Mouse (Mus musculus) midbrain, embryonic 14.5 days (tissue): Measurements from ENCODE around the gene Grxcr1. TPM values are rescaled to one million over a fixed set of nuclear protein-coding genes. Genes with fewer than 3 reads are reported as not detected.

Experiments
- ATAC-seq: fragments of 200-750 bp; cut with Nextera tagmentation; 2 replicates; pipeline ENCODE4 v1.8.0; 2017; ENCODE audit warnings: moderate number of reproducible peaks, moderate library complexity; ENCODE audit not compliant: low FRiP score, low TSS enrichment
- DNase-seq: peaks from one replicate; pipeline ENCODE4 v3.0.0-alpha.2; 2015
- H3K27ac ChIP-seq: fragments of 300-500 bp; sonication (generic); replicated peaks from 2 replicates; pipeline ENCODE4 v1.5.1; 2014; ENCODE audit warnings: mild to moderate bottlenecking, low read depth, low read length, moderate library complexity
- H3K27me3 ChIP-seq: fragments of 300-500 bp; sonication (generic); 2 replicates; pipeline ENCODE4 v1.6.1; 2014; ENCODE audit warnings: low read length, control low read depth, mixed read lengths; ENCODE audit not compliant: control insufficient read depth, insufficient read depth
- H3K36me3 ChIP-seq: fragments of 300-500 bp; sonication (generic); 2 replicates; pipeline ENCODE4 v1.6.1; 2014; ENCODE audit warnings: low read length, control low read depth; ENCODE audit not compliant: control insufficient read depth, insufficient read depth
- H3K4me1 ChIP-seq: fragments of 300-500 bp; sonication (generic); 2 replicates; pipeline ENCODE4 v1.6.1; 2014; ENCODE audit warnings: mild to moderate bottlenecking, antibody characterized with exemption, low read length, control low read depth; ENCODE audit not compliant: control insufficient read depth, insufficient read depth
- H3K4me2 ChIP-seq: fragments of 300-500 bp; sonication (generic); 2 replicates; pipeline ENCODE4 v1.6.1; 2014; ENCODE audit warnings: mild to moderate bottlenecking, low read length, moderate library complexity
- H3K4me3 ChIP-seq: fragments of 300-500 bp; sonication (generic); replicated peaks from 2 replicates; pipeline ENCODE4 v1.5.1; 2014; ENCODE audit warnings: low read depth, low read length
- H3K9ac ChIP-seq: fragments of 300-500 bp; sonication (generic); replicated peaks from 2 replicates; pipeline ENCODE4 v1.6.1; 2014; ENCODE audit warnings: mild to moderate bottlenecking, low read length, moderate library complexity
- H3K9me3 ChIP-seq: fragments of 300-500 bp; sonication (generic); 2 replicates; pipeline ENCODE4 v1.6.1; 2016; ENCODE audit warnings: low read length, control low read depth, mixed read lengths; ENCODE audit not compliant: control insufficient read depth
- WGBS: fragments of 180-500 bp; shearing (Covaris S2); extraction: QIAGEN DNeasy Blood & Tissue Kit; methylation state at CpG from one replicate; pipeline ENCODE4 v1.1.7; 2014; 5-methylcytosine and 5-hydroxymethylcytosine counted together
- polyA plus RNA-seq: library from polyadenylated mRNA; unstranded; fragments of >200 nt; fragmentation: Nextera tagmentation; extraction: Ambion mirVana; gene quantifications from 2 replicates; pipeline ENCODE4 v1.2.1, GENCODE M21; 2014

Gene Grxcr1
- not detected in 2 replicates for polyA plus RNA-seq

- Histone ChIP-seq H3K4me2 (no peak within 1 kb of the TSS), H3K9me3 (no peaks in the 10 kb centered on the region), H3K27me3 (no peaks in the 10 kb centered on the region), H3K4me1 (no peaks in the 10 kb centered on the region), H3K9ac (no peak within 1 kb of the TSS), H3K27ac (no peak within 1 kb of the TSS), H3K36me3 (no peaks in the 10 kb centered on the region), H3K4me3 (no peak within 1 kb of the TSS)
- DNase-seq (no peak), ATAC-seq (no peak)
- WGBS, result 81% methylated on average over 6 of the region's 6 CpGs
Measured at GRCm38 (mm10) chr5:68031744-68032143, at the start of gene Grxcr1. Gene Grxcr1, plus strand, starts transcription at chr5:68031835.

- no peaks in the 10 kb centered on the region for H3K9me3 ChIP-seq
- no peak overlapping the region for H3K27ac ChIP-seq
- WGBS, result 36% methylated on average over 3 of the region's 3 CpGs
- no peaks in the 10 kb centered on the region for H3K36me3 ChIP-seq
- ATAC-seq, result no peak
- DNase-seq, result no peak
- no peak overlapping the region for H3K4me3 ChIP-seq
- H3K4me1 ChIP-seq, result no peaks in the 10 kb centered on the region
- H3K27me3 ChIP-seq, result no peaks in the 10 kb centered on the region
- no peak overlapping the region for H3K4me2 ChIP-seq
- H3K9ac ChIP-seq, result no peak overlapping the region
Measured at GRCm38 (mm10) chr5:67981946-67982526, 49.6 kb upstream of the Grxcr1 start.

- ATAC-seq (no peak), DNase-seq (no peak)
- no peaks in the 10 kb centered on the region for H3K4me1 ChIP-seq
- no peaks in the 10 kb centered on the region for H3K27me3 ChIP-seq
- no peak overlapping the region for H3K4me3 ChIP-seq
- no peak overlapping the region for H3K27ac ChIP-seq
- no peak overlapping the region for H3K9ac ChIP-seq
- H3K4me2 ChIP-seq, result no peak overlapping the region
- no peaks in the 10 kb centered on the region for H3K36me3 ChIP-seq
- no peaks in the 10 kb centered on the region for H3K9me3 ChIP-seq
Measured at GRCm38 (mm10) chr5:67990426-67990825, 41.2 kb upstream of the Grxcr1 start.

GRCm38 (mm10) chr5:68002611-68003010 lies 29.0 kb upstream of the Grxcr1 start:
- DNase-seq (no peak), ATAC-seq (no peak)
- Histone ChIP-seq H3K4me3 (no peak overlapping the region), H3K4me2 (no peak overlapping the region), H3K9ac (no peak overlapping the region), H3K36me3 (no peaks in the 10 kb centered on the region), H3K27me3 (no peaks in the 10 kb centered on the region), H3K27ac (no peak overlapping the region), H3K9me3 (no peaks in the 10 kb centered on the region), H3K4me1 (no peaks in the 10 kb centered on the region)
- 94% methylated on average over 6 of the region's 6 CpGs for WGBS

GRCm38 (mm10) chr5:68003904-68004303 lies 27.7 kb upstream of the Grxcr1 start:
- H3K9me3 ChIP-seq, result no peaks in the 10 kb centered on the region
- H3K4me1 ChIP-seq, result no peaks in the 10 kb centered on the region
- DNase-seq, result peak; percentile 27
- no peaks in the 10 kb centered on the region for H3K27me3 ChIP-seq
- no peak overlapping the region for H3K27ac ChIP-seq
- no peak overlapping the region for H3K4me3 ChIP-seq
- 1% methylated on average over 2 of the region's 2 CpGs for WGBS
- H3K9ac ChIP-seq, result no peak overlapping the region
- no peak for ATAC-seq
- no peak overlapping the region for H3K4me2 ChIP-seq
- no peaks in the 10 kb centered on the region for H3K36me3 ChIP-seq

- no peak overlapping the region for H3K27ac ChIP-seq
- WGBS, result 36% methylated on average over 2 of the region's 2 CpGs
- no peak for ATAC-seq
- H3K27me3 ChIP-seq, result no peaks in the 10 kb centered on the region
- no peak for DNase-seq
- no peak overlapping the region for H3K4me3 ChIP-seq
- H3K4me2 ChIP-seq, result no peak overlapping the region
- H3K9me3 ChIP-seq, result no peaks in the 10 kb centered on the region
- no peaks in the 10 kb centered on the region for H3K4me1 ChIP-seq
- H3K36me3 ChIP-seq, result no peaks in the 10 kb centered on the region
- H3K9ac ChIP-seq, result no peak overlapping the region
Measured at GRCm38 (mm10) chr5:68004419-68004818, 27.2 kb upstream of the Grxcr1 start.

GRCm38 (mm10) chr5:68007074-68007473 lies 24.6 kb upstream of the Grxcr1 start:
- DNase-seq (no peak), ATAC-seq (no peak)
- Histone ChIP-seq H3K4me3 (no peak overlapping the region), H3K27me3 (no peaks in the 10 kb centered on the region), H3K4me2 (no peak overlapping the region), H3K9ac (no peak overlapping the region), H3K9me3 (no peaks in the 10 kb centered on the region), H3K27ac (no peak overlapping the region), H3K36me3 (no peaks in the 10 kb centered on the region), H3K4me1 (no peaks in the 10 kb centered on the region)
- WGBS, result 88% methylated on average over 4 of the region's 4 CpGs

- no peaks in the 10 kb centered on the region for H3K27me3 ChIP-seq
- ATAC-seq (no peak), DNase-seq (no peak)
- no peaks in the 10 kb centered on the region for H3K36me3 ChIP-seq
- no peak overlapping the region for H3K9ac ChIP-seq
- H3K4me2 ChIP-seq, result no peak overlapping the region
- 88% methylated on average over 3 of the region's 3 CpGs for WGBS
- H3K27ac ChIP-seq, result no peak overlapping the region
- no peaks in the 10 kb centered on the region for H3K9me3 ChIP-seq
- no peak overlapping the region for H3K4me3 ChIP-seq
- no peaks in the 10 kb centered on the region for H3K4me1 ChIP-seq
Measured at GRCm38 (mm10) chr5:68011569-68011968, 20.1 kb upstream of the Grxcr1 start.

DNA sequence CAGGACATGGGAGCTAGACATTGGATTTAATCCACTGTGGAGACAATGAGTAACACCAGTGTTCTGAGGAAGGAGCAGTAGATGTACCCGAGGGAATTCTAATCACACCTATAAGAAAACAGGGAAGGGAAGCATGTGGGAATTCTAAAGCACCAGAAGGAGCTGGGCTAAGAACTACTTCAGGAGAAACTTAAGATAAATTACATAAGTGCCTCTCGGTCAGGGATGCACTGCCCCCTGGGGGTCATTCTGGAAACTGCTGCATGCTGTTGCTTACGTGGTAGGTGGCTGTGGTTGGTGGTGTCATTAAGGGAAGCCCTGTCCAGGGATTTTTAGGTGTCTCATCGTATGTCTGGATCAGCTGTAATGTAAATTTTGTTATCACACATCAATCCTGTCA lies 19.0 kb upstream of the Grxcr1 start:
- no peaks in the 10 kb centered on the region for H3K9me3 ChIP-seq
- H3K4me3 ChIP-seq, result no peak overlapping the region
- DNase-seq, result peak; percentile 88
- no peaks in the 10 kb centered on the region for H3K27me3 ChIP-seq
- WGBS, result 17% methylated on average over 4 of the region's 4 CpGs
- ATAC-seq, result no peak; the same call in 1 of the 2 replicates
- H3K9ac ChIP-seq, result no peak overlapping the region
- no peaks in the 10 kb centered on the region for H3K36me3 ChIP-seq
- H3K4me2 ChIP-seq, result no peak overlapping the region
- no peaks in the 10 kb centered on the region for H3K4me1 ChIP-seq
- H3K27ac ChIP-seq, result no peak overlapping the region
